Mouse (Mus musculus) layer of hippocampus, adult 9-10 months (tissue): ENCODE measurements around the gene Wwc1.
"Not testable (repeated sequence)": the region's sequence is repeated elsewhere in the genome, so short reads cannot be mapped to it uniquely, and the experiment has no call there.

Experiments used
- DNase-seq: peaks from one replicate; pipeline ENCODE4 v3.0.0; 2022; ENCODE audit warnings: low spot score

Gene Wwc1

GRCm38 (mm10) chr11:35878559-35878897 lies 101.8 kb downstream of the Wwc1 start:
- DNase-seq = no peak

DNA sequence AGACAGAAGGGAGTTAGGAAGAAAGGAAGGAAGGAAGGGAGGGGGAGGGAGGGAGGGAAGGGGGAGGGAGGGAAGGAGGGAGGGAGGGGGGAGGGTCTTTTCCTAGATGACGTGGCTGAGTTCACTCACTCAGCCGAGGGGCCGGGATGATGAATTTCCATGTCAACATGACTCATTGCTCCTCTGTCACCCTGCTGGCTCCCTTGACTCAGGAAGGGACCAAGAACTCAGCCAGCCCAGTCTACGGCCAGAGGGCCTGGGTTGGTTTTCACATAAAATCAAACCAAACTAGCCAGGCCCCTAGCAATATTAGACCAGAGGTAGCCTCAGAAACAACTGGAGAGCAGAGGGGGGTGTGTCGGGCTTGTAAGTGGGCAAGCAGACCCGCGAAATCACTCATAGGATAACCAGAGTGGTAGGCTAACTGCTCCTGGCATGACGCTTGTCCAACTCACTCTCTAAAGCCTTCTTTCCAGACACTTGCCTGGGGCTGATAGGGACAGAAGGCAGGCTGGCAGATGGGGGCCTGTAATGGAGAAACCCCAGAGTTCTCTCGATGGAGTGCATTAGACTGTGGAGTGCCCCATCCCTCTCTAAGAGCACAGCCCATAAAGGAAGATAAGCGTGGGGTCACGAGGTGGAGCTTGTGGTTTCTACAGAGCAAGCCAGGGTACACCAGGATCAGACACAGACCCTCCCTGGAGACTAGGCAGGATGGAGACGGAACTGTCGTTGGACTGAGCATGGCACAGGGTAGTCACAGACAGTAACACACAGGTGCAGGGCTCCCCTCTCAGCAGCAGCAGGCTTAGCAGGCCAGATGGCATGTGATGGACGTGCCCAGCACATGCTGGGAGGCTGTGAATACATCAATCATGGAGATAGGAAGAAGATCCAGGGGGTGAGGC lies 102.4 kb downstream of the Wwc1 start:
- no peak for DNase-seq

- DNase-seq = no peak
Measured at GRCm38 (mm10) chr11:35873624-35874244, 106.6 kb downstream of the Wwc1 start.

DNA sequence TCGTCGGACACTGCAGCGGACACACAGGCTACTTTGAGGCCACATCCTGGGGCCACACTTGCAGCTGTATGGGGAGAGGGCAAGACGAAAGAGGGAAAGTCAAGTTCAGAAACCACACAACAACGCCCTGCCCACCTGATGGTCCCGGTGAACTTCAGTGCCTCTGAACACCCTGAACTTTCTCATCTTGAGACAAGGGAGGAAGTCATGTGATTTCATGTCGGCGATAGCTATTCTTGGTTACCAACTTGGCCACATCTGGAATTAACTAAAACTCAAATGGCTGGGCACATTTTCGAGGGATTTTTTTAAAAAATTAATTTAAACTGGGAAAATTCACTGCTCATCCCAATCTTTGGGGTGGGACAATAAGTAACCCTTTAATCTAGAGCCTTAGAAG lies 109.4 kb downstream of the Wwc1 start:
- no peak for DNase-seq

GRCm38 (mm10) chr11:35866140-35866539 lies 114.2 kb downstream of the Wwc1 start:
- DNase-seq = no peak

GRCm38 (mm10) chr11:35864981-35865604 lies 115.2 kb downstream of the Wwc1 start:
- DNase-seq = peak; percentile 35

DNA sequence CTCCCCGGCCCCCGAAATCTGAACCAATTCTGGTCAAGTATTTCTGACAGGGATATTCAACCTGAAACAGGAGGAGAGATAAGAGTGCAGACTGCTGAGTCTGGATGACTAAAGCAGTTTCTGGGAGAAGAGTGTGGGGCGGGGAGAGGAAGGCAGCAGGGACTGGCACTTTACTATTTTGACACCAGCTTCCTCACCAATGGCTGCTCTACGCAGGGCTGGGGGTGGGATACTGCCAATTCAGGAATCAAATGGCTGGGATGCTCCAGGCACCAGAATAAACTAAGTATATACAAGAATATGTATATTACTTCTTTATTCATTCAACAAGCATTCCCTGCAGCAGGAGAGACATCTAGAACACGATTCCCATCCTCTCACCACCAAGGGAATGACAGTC lies 116.7 kb downstream of the Wwc1 start:
- no peak for DNase-seq

DNA sequence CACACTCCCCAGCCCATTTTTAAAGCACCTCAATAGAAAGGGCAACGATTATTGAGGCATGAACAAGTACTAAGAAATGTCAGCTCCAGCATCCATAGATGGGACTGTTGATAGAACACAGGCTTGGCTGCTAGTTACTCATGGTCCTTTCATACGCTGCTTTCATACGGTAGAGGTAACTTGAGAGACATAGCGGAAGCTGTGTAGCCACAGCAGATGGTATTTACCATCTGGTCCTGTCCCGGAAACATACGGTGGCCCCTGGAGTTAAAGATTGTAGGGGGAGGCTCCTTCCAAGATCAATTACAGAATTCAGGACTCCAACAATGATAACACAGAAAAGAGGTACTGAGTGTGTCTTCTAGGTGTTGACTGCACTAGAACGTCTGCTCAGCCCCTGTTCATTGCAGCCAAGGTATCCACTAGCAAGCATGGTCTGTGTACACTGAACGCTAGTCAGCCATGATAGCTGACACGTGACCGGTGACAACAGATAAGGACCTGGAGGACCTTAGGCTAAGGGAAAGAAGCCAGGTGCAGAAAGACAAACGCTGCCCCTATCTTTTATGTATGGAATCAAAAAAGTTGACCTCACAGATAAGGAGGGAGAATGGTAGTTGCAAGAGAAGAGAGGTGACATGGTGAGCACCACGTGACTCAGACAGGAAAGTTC lies 122.8 kb downstream of the Wwc1 start:
- no peak for DNase-seq

DNA sequence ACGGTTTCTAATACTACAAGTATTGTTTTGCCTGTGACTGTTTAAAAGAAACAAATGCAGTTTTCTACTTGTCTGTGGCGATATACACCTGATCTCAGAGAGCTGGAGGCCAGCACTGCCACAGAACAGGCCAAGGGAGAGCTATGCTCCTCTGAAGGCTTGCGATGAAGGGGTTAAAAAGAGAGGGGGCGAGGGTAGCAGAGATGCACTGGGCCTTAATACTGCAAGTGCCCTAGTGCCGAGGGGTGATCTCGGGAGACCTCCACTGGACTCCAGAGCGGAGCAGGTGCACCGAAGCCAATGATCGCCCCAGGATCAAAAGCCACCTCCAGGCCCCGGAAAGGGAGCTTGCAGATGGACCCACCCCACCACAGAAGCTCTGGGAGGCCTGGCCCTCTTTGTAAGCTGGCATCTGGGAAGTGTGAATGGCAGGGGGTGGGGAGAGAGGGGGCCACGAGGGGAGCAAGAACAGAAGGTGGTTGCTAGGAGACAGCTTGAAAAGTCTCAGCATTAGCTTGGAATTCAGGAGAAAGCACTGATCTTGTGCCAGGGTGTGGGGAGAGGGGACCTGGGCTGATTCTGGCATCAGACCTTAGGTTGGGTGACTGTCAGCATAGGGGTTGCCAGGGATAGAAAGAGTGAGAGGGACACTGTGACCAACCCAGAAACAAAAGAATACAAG lies 123.8 kb downstream of the Wwc1 start:
- peak; percentile 50 for DNase-seq

DNA sequence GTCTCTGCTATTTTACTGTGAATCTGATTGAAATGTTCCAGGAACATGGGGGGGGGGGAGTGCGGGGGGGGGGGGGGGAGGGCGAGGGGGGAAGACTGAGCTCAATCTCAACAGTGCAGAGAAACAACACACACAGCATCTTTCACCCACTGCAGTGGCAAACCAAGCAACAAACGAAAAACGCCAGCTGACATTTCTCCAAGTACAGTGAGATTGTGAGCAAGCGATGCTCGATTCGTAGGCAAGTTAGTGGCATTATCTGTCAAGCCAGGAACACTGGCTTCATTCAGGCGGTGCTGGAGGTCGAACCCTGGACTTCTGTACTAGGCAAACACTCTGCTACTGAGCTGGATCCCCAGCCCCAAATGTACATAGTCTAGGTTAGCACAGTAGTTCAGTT lies 124.8 kb downstream of the Wwc1 start:
- no peak for DNase-seq

DNA sequence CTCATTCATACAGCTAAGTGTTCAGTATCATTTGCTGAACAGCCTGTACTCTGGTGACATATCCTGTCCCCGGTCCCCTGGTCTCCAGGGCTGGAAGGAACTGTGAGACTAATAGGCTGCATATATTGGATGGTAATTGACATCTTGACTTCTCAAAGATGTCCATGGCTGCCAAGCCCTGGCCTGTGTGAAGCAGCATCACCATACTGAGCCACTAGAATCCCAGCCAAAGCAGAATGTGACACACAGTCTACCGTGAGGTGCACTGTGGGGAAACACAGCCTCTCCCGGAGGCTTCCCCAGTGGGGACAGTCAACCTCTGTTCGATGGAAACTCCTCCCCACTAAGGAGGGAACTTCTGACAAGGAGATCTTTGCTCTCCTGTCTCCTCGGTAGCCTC lies 125.4 kb downstream of the Wwc1 start:
- no peak for DNase-seq

DNA sequence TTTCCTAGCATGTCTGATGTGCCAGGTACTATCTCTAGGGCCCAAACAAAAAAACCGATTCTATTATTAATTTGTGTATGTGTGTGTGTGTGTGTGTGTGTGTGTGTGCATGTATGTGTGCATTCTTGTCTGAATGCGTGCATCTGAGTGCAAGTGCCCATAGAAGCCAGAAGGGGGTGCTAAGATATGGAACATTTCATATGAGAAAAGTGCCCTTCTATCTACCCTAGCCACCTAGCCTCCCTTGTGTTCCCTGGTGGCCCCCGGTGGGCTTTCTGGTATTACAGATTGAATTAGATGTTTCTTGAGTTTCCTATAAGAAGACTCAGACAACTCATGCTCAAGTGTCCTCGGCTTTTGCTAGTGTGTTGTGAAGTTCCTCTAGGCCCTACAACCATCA lies 126.7 kb downstream of the Wwc1 start:
- no peak for DNase-seq

DNA sequence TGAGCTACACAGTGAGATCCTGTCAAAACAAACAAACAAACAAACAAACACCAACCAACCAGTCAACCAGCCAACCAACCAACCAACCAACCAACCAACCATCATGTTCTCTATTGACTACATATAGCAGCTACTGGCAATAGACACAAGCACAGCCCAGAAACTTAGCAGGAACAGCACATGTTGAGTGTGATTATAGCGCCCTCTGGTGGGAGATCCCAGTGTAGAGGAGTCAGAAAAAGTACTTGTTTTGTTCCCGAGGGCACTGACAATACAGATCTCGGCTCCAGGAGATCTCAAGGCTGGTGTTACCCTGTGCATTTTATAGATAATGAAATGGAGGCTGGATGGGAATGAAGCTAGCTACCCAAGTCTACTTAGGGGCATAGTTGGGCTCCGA lies 127.6 kb downstream of the Wwc1 start:
- peak; percentile 49 for DNase-seq

GRCm38 (mm10) chr11:35844299-35844698 lies 136.0 kb downstream of the Wwc1 start:
- DNase-seq = no peak

DNA sequence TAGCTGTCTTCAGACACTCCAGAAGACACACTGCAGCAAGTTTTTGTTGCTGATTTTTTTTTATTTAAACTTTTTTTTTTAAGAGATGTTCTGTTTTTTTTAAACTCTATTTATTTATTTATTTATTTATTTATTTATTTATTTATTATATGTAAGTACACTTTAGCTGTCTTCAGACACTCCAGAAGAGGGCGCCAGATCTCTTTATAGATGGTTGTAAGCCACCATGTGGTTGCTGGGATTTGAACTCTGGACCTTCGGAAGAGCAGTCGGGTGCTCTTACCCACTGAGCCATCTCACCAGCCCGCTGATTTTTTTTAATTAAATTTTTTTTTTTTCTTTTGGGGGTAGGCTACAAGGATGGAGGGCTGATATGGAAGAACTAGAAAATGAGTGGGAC lies 137.8 kb downstream of the Wwc1 start:
- DNase-seq = not testable (repeated sequence)

- DNase-seq = no peak
Measured at GRCm38 (mm10) chr11:35841738-35842325, 138.5 kb downstream of the Wwc1 start.

DNA sequence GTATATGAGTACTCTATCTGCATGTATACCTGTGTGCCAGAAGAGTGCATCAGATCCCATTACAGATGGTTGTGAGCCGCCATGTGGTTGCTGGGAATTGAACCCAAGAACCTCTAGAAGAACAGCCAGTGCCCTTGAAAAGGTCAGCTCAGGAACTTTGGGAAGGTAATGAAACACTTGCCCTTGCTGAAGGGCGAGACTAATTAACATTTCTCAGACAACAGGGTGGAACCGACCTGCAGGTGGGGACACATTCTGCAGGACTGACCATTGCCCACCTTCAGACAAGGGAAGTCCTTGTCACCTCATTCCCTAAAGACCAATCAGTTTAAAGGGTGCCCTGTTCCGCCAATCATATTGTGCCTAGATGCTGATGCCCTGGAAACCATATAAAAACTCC lies 139.5 kb downstream of the Wwc1 start:
- not testable (repeated sequence) for DNase-seq

GRCm38 (mm10) chr11:35840282-35840681 lies 140.0 kb downstream of the Wwc1 start:
- DNase-seq = no peak

DNA sequence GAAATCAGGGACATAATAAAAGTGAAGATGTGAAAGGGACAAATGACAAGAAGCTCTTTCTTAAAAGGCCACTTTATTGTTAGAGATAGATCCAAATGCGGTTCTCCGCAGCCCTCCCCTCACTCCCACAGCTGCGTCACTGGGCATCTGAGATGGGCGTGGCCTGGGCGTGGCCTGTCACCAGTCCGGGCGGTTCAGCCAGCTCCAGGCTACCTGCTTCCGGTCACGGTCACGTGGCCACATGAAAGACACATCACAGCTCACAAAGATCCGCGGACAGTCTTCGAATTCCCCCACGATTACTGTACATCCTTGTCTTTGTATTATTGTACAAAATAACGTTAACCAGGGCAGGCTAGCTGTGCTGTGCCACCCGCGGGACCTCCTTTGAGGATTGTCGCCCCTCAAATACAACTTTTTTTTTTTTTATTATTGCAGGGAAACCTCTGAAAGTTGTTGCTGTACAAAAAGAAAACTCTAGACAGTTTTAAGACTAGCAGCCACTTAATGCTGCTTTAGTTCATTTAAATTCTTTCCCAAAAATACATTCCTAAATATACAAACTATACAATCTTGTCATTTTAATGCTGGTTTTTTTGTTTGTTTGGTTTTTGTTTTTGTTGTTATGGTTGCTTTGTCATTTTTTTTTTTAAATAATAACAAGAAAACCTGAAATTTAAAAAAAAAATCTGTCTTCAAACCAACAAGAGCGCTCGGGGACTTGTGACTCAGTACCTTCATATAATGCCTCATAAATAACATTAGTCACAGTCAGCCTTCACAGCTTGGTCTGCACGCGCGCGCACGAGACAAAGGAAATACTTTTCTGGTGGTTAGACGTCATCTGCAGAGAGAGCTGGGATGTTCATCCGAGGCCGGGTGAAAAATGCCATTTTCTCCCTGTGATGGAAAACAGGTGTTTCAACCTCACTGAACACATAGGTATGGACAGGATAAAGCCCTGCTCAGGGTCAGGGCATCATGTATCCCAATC lies 141.7 kb downstream of the Wwc1 start:
- DNase-seq = peak; percentile 55
